Mouse (Mus musculus) C2C12 (cell line): ENCODE data around the gene Rps6ka1.

Source experiments
- CEBPB ChIP-seq: IDR thresholded peaks from one replicate; pipeline ENCODE4 v1.6.1; 2011; ENCODE audit warnings: low read depth, mild to moderate bottlenecking, control low read depth, moderate library complexity
- CTCF ChIP-seq: IDR thresholded peaks from one replicate; pipeline ENCODE4 v1.5.1; 2011; ENCODE audit not compliant: control insufficient read depth, insufficient read depth, insufficient read length
- FOSL1 ChIP-seq: IDR thresholded peaks from one replicate; pipeline ENCODE4 v1.8.0; 2011; ENCODE audit warnings: mild to moderate bottlenecking, low read length; ENCODE audit not compliant: poor library complexity, insufficient read depth, severe bottlenecking
- MAX ChIP-seq: IDR thresholded peaks from one replicate; pipeline ENCODE4 v1.6.1; 2011; ENCODE audit warnings: mild to moderate bottlenecking, control low read depth
- MYOD1 ChIP-seq: IDR thresholded peaks from one replicate; pipeline ENCODE4 v1.6.1; 2011; ENCODE audit warnings: low read depth; ENCODE audit not compliant: control insufficient read depth, insufficient read length
- MYOG ChIP-seq: IDR thresholded peaks from one replicate; pipeline ENCODE4 v1.6.1; 2011; ENCODE audit not compliant: control insufficient read depth, insufficient read length; ENCODE audit errors: extremely low read depth
- USF1 ChIP-seq: IDR thresholded peaks from one replicate; pipeline ENCODE4 v1.6.1; 2011; ENCODE audit warnings: low read depth, mild to moderate bottlenecking, control low read depth, moderate library complexity

DNA sequence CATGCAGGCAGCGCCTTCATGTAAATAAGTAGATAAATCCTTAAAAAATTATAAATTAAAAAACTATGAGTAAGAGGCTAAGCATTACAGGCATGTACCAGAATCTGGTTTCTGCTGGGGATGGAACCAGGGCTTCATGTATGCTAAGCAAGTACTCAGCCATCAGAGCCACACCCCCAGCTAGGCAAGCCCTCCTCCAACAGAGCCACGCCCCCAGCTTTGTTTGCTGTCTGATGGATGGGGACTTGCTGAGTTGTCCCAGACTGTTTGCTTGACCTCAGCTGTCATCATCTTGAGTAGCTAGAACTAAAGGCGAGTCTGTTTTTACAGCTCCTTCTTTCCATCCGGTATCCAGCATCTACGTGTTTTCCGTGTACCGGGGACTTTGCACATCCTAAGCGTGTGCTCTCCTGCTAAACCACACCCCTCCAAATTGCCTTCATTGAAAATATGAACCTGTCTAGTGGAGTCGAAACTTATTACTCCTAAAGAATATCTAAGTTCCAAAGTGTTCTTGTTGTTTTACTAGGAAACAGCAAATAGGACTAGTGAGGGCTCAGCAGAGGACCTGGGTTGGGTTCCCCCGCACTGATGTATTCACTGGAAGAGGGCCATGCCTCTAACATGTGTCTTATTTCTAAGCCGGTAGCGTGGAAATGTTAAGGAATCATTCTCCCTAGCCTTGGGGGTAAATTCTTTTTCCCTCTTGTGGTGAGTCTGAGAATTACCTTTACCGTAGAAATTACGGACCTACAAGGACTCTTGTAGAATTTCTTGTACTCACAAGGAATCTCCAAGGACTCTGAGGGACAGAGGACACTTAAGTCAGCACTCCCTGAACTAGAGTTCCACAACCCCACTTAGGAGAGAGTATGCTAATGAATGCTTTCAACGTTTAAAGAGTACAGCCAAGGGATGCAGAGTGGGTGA lies 54.4 kb downstream of the Rps6ka1 start:
- TF ChIP-seq CTCF: no peak
- no peak for TF ChIP-seq CEBPB
- TF ChIP-seq FOSL1: no peak
- no peak for TF ChIP-seq MAX
- no peak for TF ChIP-seq MYOG
- no peak for TF ChIP-seq USF1
- TF ChIP-seq MYOD1: no peak
